Mouse (Mus musculus) midbrain, embryonic 16.5 days (tissue): ENCODE results near the gene Olfr55. TPM values are rescaled to one million over a fixed set of nuclear protein-coding genes. Genes with fewer than 3 reads are reported as not detected.
"Not testable (repeated sequence)": the region's sequence is repeated elsewhere in the genome, so short reads cannot be mapped to it uniquely, and the experiment has no call there.

Source experiments
- ATAC-seq: fragments of 200-750 bp; cut with Nextera tagmentation; 2 replicates; pipeline ENCODE4 v1.8.0; 2017; ENCODE audit warnings: moderate TSS enrichment
- H3K27ac ChIP-seq: fragments of 300-500 bp; sonication (generic); 2 replicates; pipeline ENCODE4 v1.5.1; 2014; ENCODE audit warnings: mild to moderate bottlenecking, low read length, mixed read lengths
- H3K27me3 ChIP-seq: fragments of 300-500 bp; sonication (generic); 2 replicates; pipeline ENCODE4 v1.6.1; 2014; ENCODE audit warnings: low read depth, low read length, mixed read lengths; ENCODE audit not compliant: control insufficient read depth, insufficient read depth
- H3K36me3 ChIP-seq: fragments of 300-500 bp; sonication (generic); 2 replicates; pipeline ENCODE4 v1.6.1; 2014; ENCODE audit warnings: mild to moderate bottlenecking, low read length, moderate library complexity, mixed read lengths; ENCODE audit not compliant: control insufficient read depth, insufficient read depth
- H3K4me1 ChIP-seq: fragments of 300-500 bp; sonication (generic); 2 replicates; pipeline ENCODE4 v1.6.1; 2014; ENCODE audit warnings: mild to moderate bottlenecking, low read length, mixed read lengths; ENCODE audit not compliant: control insufficient read depth, insufficient read depth
- H3K4me2 ChIP-seq: fragments of 300-500 bp; sonication (generic); 2 replicates; pipeline ENCODE4 v1.6.1; 2014; ENCODE audit warnings: mild to moderate bottlenecking, low read length, mixed read lengths
- H3K4me3 ChIP-seq: fragments of 300-500 bp; sonication (generic); 2 replicates; pipeline ENCODE4 v1.5.1; 2014; ENCODE audit warnings: low read depth, mild to moderate bottlenecking, low read length, moderate library complexity, mixed read lengths
- H3K9ac ChIP-seq: fragments of 300-500 bp; sonication (generic); 2 replicates; pipeline ENCODE4 v1.6.1; 2014; ENCODE audit warnings: low read depth, low read length, mixed read lengths
- H3K9me3 ChIP-seq: fragments of 300-500 bp; sonication (generic); replicated peaks from 2 replicates; pipeline ENCODE4 v1.6.1; 2014; ENCODE audit warnings: mild to moderate bottlenecking, low read length, mixed read lengths; ENCODE audit not compliant: control insufficient read depth, poor library complexity, severe bottlenecking
- WGBS: fragments of 180-500 bp; shearing (Covaris S2); extraction: QIAGEN DNeasy Blood & Tissue Kit; methylation state at CpG from one replicate; pipeline ENCODE4 v1.1.7; 2014; 5-methylcytosine and 5-hydroxymethylcytosine counted together
- polyA plus RNA-seq: library from polyadenylated mRNA; unstranded; fragments of >200 nt; fragmentation: Nextera tagmentation; extraction: Ambion mirVana; gene quantifications from 2 replicates; pipeline ENCODE4 v1.2.1, GENCODE M21; 2015

Gene Olfr55
- polyA plus RNA-seq, result not detected in 2 replicates

GRCm38 (mm10) chr17:33168147-33168546, at the start of gene Olfr55:
Olfr55 (plus strand) TSS chr17:33168447.
- 87% methylated on average over 1 of the region's 1 CpGs for WGBS
- not testable (repeated sequence) for ATAC-seq, H3K4me3 ChIP-seq, H3K9ac ChIP-seq, H3K9me3 ChIP-seq, H3K4me1 ChIP-seq, H3K27me3 ChIP-seq, H3K36me3 ChIP-seq, H3K27ac ChIP-seq, H3K4me2 ChIP-seq

GRCm38 (mm10) chr17:33124546-33124945, 43.7 kb upstream of the Olfr55 start:
- Histone ChIP-seq H3K4me3 (no peak overlapping the region), H3K4me1 (no peaks in the 10 kb centered on the region), H3K9me3 (no peaks in the 10 kb centered on the region), H3K27me3 (no peaks in the 10 kb centered on the region; the same call in 1 of the 2 replicates), H3K36me3 (no peaks in the 10 kb centered on the region), H3K4me2 (no peak overlapping the region), H3K9ac (no peak overlapping the region), H3K27ac (no peak overlapping the region)
- no peak for ATAC-seq

GRCm38 (mm10) chr17:33126257-33126656, 42.0 kb upstream of the Olfr55 start:
- no peak overlapping the region for H3K9ac ChIP-seq
- H3K4me2 ChIP-seq, result no peak overlapping the region
- H3K27me3 ChIP-seq, result no peaks in the 10 kb centered on the region; the same call in 1 of the 2 replicates
- H3K36me3 ChIP-seq, result no peaks in the 10 kb centered on the region
- no peaks in the 10 kb centered on the region for H3K4me1 ChIP-seq
- H3K27ac ChIP-seq, result no peak overlapping the region
- no peak for ATAC-seq
- WGBS, result 70% methylated on average over 2 of the region's 2 CpGs
- no peaks in the 10 kb centered on the region for H3K9me3 ChIP-seq
- no peak overlapping the region for H3K4me3 ChIP-seq

GRCm38 (mm10) chr17:33139261-33139820, 28.9 kb upstream of the Olfr55 start, which contains the start of gene Morc2b:
Morc2b (minus strand) TSS chr17:33139683.
- H3K4me3 ChIP-seq, result no peak within 1 kb of the TSS
- H3K4me2 ChIP-seq, result no peak within 1 kb of the TSS
- no peak within 1 kb of the TSS for H3K9ac ChIP-seq
- H3K27me3 ChIP-seq, result no peaks in the 10 kb centered on the region
- H3K4me1 ChIP-seq, result no peaks in the 10 kb centered on the region
- no peak within 1 kb of the TSS for H3K27ac ChIP-seq
- H3K9me3 ChIP-seq, result 0 out of 2 replicates have a peak, but pooled peaks cover 2% of the 10 kb centered on the region
- ATAC-seq, result no peak
- 75% methylated on average over 18 of the region's 18 CpGs for WGBS
- no peaks in the 10 kb centered on the region for H3K36me3 ChIP-seq

GRCm38 (mm10) chr17:33191002-33191401, 22.8 kb downstream of the Olfr55 start, which contains the start of gene Olfr239:
Olfr239 (plus strand) TSS chr17:33191302.
- H3K4me2 ChIP-seq, H3K27ac ChIP-seq, H3K4me3 ChIP-seq, H3K36me3 ChIP-seq, H3K9me3 ChIP-seq, H3K4me1 ChIP-seq, H3K27me3 ChIP-seq, H3K9ac ChIP-seq, ATAC-seq: not testable (repeated sequence)
- WGBS, result no CpG with 5 or more reads among the region's 2 CpGs

- Histone ChIP-seq H3K27ac (no peak within 1 kb of the TSS), H3K4me1 (no peaks in the 10 kb centered on the region), H3K9ac (no peak within 1 kb of the TSS), H3K27me3 (no peaks in the 10 kb centered on the region), H3K36me3 (no peaks in the 10 kb centered on the region), H3K9me3 (peaks cover 7% of the 10 kb centered on the region), H3K4me2 (no peak within 1 kb of the TSS), H3K4me3 (no peak within 1 kb of the TSS)
- 82% methylated on average over 2 of the region's 2 CpGs for WGBS
- no peak for ATAC-seq
Observed at GRCm38 (mm10) chr17:33221590-33221989, 53.3 kb downstream of the Olfr55 start, which contains the start of gene Olfr1564. Olfr1564 (minus strand) TSS chr17:33221690.

Other genes starting within 250 kb of the Olfr55 start
- 7.4 and 8.8 TPM in 2 replicates for gene Cyp4f13, start 221.0 kb upstream of the Olfr55 start, polyA plus RNA-seq
- 7.2 and 7.8 TPM in 2 replicates for gene Zfp472, start 202.6 kb upstream of the Olfr55 start, polyA plus RNA-seq
- 21.7 and 22.3 TPM in 2 replicates for gene Zfp952, start 175.3 kb upstream of the Olfr55 start, polyA plus RNA-seq
- gene Zfp763, start 135.0 kb upstream of the Olfr55 start, polyA plus RNA-seq, result 28.6 and 31.3 TPM in 2 replicates
- gene 4921501E09Rik, start 100.4 kb upstream of the Olfr55 start, polyA plus RNA-seq, result not detected in 2 replicates
- gene Zfp563, start 79.1 kb upstream of the Olfr55 start, polyA plus RNA-seq, result 22.9 and 25.0 TPM in 2 replicates
- gene Morc2b, start 28.8 kb upstream of the Olfr55 start, polyA plus RNA-seq, result 0.07 and 0.41 TPM in 2 replicates
- not detected in 2 replicates for gene Olfr239, start 22.9 kb downstream of the Olfr55 start, polyA plus RNA-seq
- not detected in 2 replicates for gene Olfr1564, start 53.2 kb downstream of the Olfr55 start, polyA plus RNA-seq
- gene Zfp955a, start 86.7 kb downstream of the Olfr55 start, polyA plus RNA-seq, result 27.6 and 29.5 TPM in 2 replicates
- gene Olfr63, start 96.2 kb downstream of the Olfr55 start, polyA plus RNA-seq, result 0.03 TPM in 1 of 2 replicates, not detected in the other
- 19.5 and 21.7 TPM in 2 replicates for gene Zfp955b, start 121.1 kb downstream of the Olfr55 start, polyA plus RNA-seq
- 12.9 and 17.0 TPM in 2 replicates for gene Zfp81, start 190.4 kb downstream of the Olfr55 start, polyA plus RNA-seq
- gene Zfp101, start 226.2 kb downstream of the Olfr55 start, polyA plus RNA-seq, result 10.5 and 13.7 TPM in 2 replicates